Mouse (Mus musculus) mouse trophoblast stem cell (cell line): ENCODE measurements around the gene Ndrg4.

Experiments
- in situ Hi-C, 2 experiments: fragments of 300-500 bp; cut with MseI, MboI; formaldehyde crosslinking; loops; 2 replicates in 1 of 2; 3 replicates in 1 of 2; pipeline ENCODE4 v1.15.1; 2025

Ndrg4 gene

GRCm38 (mm10) chr8:95715676-95716531, 39.1 kb downstream of the Ndrg4 start, which contains the start of gene Setd6:
Setd6 (plus strand) TSS chr8:95715881.
- in situ Hi-C loops = no loop called here

DNA sequence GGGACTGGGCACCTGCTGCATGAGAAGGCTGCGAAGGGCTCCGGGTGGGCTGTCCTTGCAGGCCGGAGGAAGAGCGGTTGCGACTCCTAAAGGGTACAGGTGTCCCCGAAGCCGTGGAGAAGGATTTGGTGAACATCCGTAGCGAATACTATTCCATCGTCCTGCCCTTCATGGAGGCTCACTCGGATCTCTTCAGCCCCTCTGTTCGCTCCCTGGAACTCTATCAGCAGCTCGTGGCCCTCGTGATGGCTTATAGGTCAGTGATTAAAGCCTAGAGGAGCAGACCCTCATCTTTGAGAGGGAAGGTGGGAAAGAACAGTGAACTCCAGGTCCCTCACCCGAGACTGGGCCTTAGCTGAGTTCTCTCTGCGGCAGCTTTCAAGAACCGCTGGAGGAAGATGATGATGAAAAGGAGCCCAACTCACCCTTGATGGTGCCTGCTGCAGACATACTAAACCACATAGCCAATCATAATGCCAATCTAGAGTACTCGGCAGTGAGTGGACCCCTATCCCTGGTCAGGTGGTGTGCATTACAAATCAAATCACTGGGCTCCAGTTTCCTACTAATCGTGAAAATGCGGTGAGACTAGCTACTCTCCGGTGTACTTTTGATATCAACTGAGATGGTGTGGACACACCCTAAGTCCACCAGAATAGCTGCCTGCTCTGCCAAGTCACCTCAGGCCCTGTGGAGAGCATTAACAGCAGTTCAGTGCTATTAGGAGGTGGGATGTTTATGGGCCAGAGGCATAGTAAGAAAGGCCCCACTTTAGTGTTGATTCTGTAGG, 40.0 kb downstream of the Ndrg4 start:
- in situ Hi-C loops = no loop called here

DNA sequence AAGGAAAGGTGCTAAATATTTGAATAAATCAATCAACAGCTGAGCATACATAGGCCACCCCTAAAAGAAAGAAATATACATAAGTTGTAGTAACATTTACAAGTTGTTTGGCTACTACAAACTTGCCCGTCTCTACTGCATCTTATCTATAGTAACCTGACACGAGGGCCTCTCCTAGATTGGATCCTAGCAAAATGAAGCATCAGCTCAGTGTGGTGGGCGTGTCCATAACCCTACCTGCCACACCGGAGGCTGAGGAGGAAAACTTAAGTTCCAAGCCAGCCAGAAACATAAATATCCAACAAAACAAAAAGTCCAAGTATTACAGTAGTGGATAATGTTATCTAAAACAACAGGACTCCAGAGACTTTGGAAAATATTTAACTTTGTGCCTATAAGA, 50.8 kb downstream of the Ndrg4 start:
- in situ Hi-C loops = no loop called here

GRCm38 (mm10) chr8:95738596-95738995, 61.8 kb downstream of the Ndrg4 start:
- in situ Hi-C loops = no loop called here

DNA sequence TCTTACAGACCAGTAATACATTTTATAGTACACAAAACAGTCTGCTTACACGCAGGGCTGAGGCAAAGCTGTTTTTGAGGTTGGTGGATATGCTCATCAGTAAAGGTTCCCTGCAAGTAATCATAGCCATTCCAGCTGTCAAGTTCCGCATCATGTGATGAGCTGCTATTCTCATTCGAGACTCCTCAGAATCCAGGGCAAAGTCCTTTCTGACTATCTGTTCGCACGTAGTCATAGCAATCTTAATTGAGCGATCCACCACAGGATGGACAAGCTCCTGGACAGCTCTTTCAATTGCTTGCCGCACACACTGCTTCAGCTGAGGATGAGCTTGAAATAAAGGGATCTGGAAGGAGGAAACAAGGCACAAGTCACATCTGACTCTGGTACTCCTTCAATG, 65.0 kb downstream of the Ndrg4 start:
- in situ Hi-C loops = no loop called here

DNA sequence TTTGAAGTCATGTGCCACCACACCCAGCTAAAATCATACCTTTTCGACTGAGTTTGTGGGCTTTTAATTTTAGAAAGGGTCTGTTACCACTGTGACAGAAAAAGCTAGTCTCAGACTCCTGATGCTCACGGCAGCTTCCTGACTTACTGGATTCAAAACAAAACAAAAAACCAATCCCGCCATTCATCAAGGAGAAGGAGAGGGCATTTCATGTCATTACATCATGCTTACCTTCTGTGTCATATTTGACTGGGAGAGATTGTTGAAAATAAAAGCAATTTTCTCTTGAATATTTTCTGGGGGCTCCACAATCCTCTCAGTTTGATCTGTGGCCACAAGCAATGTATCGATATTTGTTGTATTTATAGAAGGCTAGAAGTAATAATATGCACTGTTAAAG, 71.2 kb downstream of the Ndrg4 start:
- in situ Hi-C loops = no loop called here

GRCm38 (mm10) chr8:95751924-95752323, 75.1 kb downstream of the Ndrg4 start:
- in situ Hi-C loops = no loop called here

DNA sequence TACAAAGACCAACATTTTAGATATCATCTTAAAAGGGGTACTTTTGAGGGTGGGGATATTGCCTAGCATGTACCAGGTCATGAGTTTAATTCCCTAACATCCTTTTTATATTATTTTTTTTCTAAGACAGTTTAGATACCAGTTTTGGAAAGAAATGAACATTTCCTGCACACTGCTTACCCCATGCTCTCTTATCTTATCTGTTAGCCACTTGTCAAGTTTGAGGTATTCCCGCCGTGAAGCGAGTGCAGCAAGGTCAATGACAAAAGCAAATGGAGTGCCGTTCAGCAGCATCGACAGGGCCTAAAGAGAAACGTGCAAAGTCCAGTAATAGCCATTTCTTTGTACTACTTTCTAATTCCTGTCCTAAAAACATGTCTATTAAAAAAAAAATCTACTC, 83.5 kb downstream of the Ndrg4 start:
- in situ Hi-C loops = no loop called here

- in situ Hi-C loops = no loop called here
These were observed 87.4 kb downstream of the Ndrg4 start for GRCm38 (mm10) chr8:95764133-95764532.
